Mouse (Mus musculus) right cerebral cortex, postnatal 25 days (tissue): ENCODE results near the gene Naa30.
A peak's percentile ranks its signal among the peaks of the same experiment; 100 is the strongest.

Source experiments
- DNase-seq: peaks from one replicate; pipeline ENCODE4 v3.0.0; 2022

The Naa30 gene

GRCm38 (mm10) chr14:49226986-49227385 lies 55.0 kb downstream of the Naa30 start:
- no peak for DNase-seq

GRCm38 (mm10) chr14:49231845-49232244 lies 59.8 kb downstream of the Naa30 start:
- DNase-seq = no peak

- no peak for DNase-seq
Measured at GRCm38 (mm10) chr14:49234788-49235515, 62.9 kb downstream of the Naa30 start.

GRCm38 (mm10) chr14:49238206-49238605 lies 66.2 kb downstream of the Naa30 start:
- DNase-seq = peak; percentile 70
